Mouse (Mus musculus) right cerebral cortex, postnatal 25 days (tissue): ENCODE measurements at regions not wholly inside any gene's neighbourhood (a gene's known extent, or its start where the extent isn't known, plus 50 kb on each side); places are given as distances from the start of the nearest gene placed in this dataset.

Experiments used
- DNase-seq: peaks from one replicate; pipeline ENCODE4 v3.0.0; 2022

GRCm38 (mm10) chr5:4496132-4496906 lies 261.5 kb downstream of the Fzd1 start:
- peak; percentile 7 for DNase-seq

- DNase-seq, result no peak
Measured at GRCm38 (mm10) chr5:4495482-4495881, 262.4 kb downstream of the Fzd1 start.

GRCm38 (mm10) chr5:4486391-4487132 lies 271.3 kb downstream of the Fzd1 start:
- DNase-seq, result no peak

- peak; percentile 14 for DNase-seq
Measured at GRCm38 (mm10) chr5:4485542-4486390, 272.1 kb downstream of the Fzd1 start.

GRCm38 (mm10) chr5:4484780-4485179 lies 273.1 kb downstream of the Fzd1 start:
- no peak for DNase-seq

DNA sequence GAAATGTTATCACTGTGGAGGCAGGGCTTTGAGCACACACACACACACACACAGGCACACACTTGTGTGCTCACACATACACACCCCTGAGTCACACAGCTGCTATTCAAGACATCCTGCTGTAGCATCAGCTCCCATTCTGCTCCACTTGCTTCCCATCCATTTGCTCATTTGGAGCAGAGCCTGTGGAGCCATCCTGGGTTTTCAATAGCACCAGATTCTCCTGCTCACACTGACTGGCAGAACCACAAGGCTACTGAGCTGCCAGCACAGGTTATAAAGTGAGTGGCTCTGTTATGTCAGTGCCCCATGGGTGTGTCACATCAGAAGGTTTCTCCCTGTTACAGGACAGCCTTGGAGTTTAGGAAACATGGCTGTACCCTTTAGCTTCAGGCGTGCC lies 273.7 kb downstream of the Fzd1 start:
- no peak for DNase-seq

DNA sequence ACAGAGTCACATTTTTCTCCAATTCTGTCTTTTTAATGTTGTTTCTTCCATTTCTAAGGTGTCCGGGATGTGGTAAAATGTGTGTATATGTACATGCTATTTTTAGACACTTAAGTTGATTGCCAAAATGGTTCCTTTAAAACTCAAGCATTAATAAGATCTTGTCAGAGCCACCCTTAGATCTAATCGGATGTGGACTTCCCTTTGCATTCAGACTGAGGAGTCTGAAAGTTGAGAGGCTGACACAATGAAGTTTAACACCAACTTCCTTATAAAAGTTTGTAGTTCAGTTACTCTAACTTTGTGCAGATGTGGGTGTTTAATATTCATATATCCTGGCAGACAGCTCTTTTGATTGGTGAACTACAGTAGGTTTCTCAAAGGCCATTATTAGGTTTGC lies 282.1 kb downstream of the Mterf1b start:
- no peak for DNase-seq
